Mouse (Mus musculus) liver (tissue): ENCODE data around the gene Gm49384.
A peak's percentile ranks its signal among the peaks of the same experiment; 100 is the strongest.

Experiments used
- DNase-seq: peaks from one replicate; pipeline ENCODE4 v3.0.0-alpha.2; 2020; ENCODE audit warnings: mixed read lengths

Gene Gm49384

DNA sequence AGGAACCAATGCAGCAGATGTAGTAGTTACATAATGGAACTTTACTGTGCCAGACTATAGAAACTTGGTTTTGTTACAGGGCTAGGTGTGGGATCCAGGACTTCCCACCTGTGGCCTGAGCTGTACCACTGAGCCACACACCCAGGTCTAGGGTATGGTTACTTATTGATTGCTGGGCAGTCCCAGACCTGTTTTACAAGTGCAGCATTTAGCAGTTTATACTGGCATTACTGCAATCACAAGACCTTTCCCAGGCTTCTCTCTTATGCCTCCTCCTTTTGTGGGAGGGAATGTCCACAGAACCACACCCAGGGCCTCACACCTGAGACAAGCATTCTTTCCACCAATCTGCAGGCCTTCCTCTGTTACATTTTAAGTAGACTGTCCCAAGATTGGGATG, 5.1 kb downstream of the Gm49384 start:
- no peak for DNase-seq

GRCm38 (mm10) chr12:69198164-69198535, 5.9 kb downstream of the Gm49384 start, which contains the start of gene Dnaaf2:
TSS of gene Dnaaf2 (minus strand) at chr12:69198429.
- DNase-seq, result peak; percentile 80

GRCm38 (mm10) chr12:69197378-69198163, 6.5 kb downstream of the Gm49384 start:
- peak; percentile 76 for DNase-seq

DNA sequence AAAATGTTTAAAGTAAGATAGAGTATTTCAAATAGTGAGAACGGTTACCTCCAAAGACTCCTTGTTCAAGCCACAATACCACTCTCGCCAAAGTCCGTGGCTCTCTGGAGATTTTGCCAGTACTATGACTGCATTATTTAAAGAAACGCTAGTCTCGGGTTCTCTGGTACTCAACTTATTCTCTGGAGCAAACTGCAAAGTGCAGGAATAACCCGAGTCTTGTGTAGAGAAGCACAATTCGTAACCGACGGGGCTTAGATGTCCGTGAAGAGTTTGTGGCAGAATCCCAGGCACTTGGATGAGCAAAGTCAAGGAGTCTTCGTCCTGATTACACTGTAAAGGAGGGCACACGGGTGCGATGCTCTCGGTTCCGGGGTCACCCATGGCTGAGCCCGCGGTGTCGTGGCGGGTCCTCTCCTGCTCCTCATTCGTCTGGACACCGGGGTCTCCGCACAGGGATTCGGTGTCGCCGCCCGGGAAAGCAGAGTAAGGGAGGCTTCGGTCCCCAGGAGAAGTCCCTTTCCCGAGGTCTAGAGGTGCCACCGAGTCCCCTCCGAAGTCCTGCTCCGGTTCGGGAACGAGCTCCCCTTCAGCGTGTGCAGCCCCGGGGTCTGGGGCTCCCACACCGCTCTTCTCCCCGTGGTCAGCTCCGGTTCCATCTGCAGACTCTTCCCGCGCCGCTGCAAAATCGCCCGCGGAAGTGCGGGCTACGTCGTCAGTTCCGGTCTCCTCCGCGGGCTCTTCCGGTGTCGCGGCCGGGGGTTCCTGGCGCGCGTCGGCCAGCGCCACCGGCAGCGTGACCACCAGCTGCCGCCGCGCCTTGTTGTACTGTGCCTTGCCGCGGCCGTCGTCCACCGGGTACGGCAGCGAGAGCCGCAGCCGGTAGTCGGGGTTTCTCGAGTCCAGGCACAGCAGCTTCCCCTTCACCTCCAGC, 7.4 kb downstream of the Gm49384 start, which contains the start of gene Gm49383:
Gene Gm49383 (minus strand): TSS at position 661 of the 934 bp plus-strand sequence.
- peak; percentile 82 for DNase-seq

DNA sequence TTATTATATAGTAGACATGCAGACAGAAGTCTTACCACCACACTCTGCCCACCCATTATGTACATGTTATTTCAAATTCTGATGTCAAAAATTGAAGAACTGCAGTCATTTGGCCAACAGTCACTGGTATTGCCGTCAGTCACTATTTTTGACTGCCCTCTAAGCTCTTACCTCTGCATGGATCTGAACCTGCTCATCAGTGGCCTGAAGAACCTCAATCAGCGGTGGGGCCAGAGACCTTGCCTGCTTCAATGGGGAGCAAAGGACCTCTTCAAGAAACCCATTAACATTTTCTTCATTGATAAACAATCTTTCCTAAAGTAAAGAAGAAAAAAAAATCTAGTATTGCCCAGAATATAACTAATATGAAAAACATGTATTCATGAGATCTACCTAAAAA, 11.4 kb downstream of the Gm49384 start:
- DNase-seq, result no peak

- DNase-seq, result no peak
Observed at GRCm38 (mm10) chr12:69191396-69191795, 12.7 kb downstream of the Gm49384 start.

- no peak for DNase-seq
Observed at GRCm38 (mm10) chr12:69190522-69190921, 13.5 kb downstream of the Gm49384 start.

DNA sequence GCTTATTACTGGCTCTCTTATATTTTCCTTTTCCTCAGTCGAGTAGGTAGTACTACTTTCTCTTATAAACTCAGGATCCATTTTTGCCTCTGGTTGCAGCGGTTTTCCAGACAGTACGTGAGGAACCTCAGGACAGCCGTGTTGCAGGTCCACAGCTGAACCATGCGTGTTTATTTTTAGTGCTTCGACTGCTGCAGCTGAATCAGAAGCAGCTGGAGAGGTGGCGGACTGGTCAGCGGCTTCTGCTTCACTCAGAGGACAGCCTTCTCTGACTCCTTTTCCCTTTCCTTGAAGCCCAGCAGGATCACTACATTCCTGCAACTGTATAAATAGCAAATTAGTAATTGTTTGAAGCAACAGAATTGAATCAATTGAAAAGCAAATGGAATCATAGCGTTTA, 14.0 kb downstream of the Gm49384 start:
- no peak for DNase-seq

DNA sequence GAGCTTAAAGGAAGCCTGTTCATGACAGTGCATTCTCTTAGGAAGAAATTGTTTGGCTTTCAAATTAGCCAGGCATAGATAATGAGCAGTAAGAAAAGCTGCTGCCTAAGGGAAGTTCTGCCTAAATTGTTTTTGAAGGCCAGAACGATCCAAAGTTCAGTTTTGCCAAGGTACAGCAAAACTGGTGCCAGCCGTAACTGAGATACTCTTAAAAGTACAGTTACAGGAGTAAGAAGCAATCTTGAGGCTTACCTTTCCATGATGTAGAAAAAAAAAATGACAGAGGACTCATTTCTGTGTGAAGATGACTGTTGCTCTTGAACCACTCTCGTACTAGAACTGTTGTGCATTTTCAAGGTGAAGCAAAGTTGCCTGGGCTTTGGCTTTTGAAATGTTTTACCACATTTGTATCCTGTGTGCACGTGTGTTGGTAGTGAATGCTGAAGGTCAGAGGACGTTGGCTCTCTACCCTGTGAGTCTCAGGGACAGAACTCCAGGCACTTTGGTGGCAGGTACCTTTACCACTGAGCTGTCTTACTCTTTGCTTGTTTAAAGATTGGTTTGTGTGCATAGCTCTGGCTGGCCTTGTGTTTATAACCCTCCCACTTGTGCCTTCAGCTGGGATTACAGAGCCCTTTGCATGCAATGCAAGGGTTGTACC, 17.1 kb downstream of the Gm49384 start:
- no peak for DNase-seq

GRCm38 (mm10) chr12:69185371-69185770, 18.7 kb downstream of the Gm49384 start:
- DNase-seq, result no peak

DNA sequence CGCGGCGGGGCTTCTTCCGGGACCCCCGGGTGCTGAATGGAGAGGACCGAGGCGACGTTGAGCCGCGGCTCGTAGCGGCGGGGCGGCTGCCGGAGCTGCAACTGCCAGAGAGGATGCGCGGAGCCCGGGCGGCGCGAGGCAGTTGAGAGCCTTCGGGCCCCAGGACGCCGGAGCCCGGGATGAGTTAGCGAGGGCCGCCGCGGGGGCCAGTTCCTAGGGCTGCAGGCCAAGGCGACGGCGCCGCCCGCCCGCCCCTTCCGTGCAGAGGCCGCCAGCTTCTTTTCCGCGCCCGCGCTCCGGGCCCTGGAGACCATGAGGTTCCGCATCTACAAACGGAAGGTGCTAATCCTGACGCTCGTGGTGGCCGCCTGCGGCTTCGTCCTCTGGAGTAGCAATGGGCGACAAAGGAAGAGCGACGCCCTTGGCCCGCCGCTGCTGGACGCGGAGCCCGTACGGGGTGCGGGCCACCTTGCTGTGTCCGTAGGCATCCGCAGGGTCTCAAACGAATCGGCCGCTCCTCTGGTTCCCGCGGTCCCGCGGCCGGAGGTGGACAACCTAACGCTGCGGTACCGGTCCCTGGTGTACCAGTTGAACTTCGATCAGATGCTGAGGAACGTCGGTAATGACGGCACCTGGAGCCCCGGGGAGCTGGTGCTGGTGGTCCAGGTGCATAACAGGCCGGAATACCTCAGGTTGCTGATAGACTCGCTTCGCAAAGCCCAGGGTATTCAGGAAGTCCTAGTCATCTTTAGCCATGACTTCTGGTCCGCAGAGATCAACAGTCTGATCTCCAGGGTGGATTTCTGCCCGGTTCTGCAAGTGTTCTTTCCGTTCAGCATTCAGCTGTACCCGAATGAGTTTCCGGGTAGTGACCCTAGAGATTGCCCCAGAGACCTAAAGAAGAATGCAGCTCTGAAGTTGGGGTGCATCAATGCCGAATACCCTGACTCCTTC, 19.4 kb downstream of the Gm49384 start:
- peak; percentile 68 for DNase-seq

GRCm38 (mm10) chr12:69183583-69184308, 20.3 kb downstream of the Gm49384 start, which contains the start of the genes Rpl36al and Mgat2:
TSS of gene Rpl36al (minus strand) at chr12:69184083.
TSS of gene Mgat2 (plus strand) at chr12:69184157.
- peak; percentile 98 for DNase-seq

DNA sequence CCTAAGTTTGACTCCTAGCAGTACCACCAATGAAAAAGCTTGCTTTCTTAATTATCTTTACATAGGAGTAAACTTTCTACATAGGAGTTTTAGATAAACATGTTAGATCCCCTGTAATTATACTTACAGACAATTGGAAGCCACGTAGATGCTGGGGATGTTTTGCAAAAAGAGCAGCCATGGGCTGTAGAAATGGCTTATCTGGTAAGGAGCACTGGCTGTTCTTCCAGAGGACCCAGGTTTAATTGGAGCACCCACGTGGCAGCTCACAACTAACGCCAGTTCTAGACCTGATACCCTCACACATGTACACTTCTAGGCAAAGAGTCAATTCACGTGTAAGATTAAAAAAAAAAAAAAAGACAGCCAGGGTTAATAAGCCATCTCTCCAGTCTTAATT, 22.3 kb downstream of the Gm49384 start:
- no peak for DNase-seq

- DNase-seq, result peak; percentile 14
Observed at GRCm38 (mm10) chr12:69179371-69179770, 24.7 kb downstream of the Gm49384 start.

DNA sequence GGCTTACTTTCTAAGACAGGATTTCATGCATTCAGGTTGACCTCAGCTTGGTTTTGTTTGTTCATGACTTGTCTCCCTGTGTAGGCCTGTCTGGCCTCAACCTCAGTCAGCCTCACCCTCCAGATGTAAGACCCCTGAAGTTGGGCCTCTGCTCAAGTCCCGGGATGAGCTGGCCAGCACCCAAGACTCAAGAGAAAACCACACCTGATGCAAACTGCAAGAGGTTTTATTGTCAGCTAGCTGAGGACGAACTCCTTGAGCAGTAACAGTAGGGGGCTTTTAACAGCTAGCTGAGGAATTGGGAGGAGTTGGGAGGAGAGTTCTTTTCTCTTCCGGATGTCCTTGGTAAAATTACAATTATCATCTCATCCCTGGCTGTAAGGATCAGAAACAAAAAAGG, 26.5 kb downstream of the Gm49384 start:
- DNase-seq, result no peak

GRCm38 (mm10) chr12:69175975-69176374, 28.1 kb downstream of the Gm49384 start:
- DNase-seq, result no peak

DNA sequence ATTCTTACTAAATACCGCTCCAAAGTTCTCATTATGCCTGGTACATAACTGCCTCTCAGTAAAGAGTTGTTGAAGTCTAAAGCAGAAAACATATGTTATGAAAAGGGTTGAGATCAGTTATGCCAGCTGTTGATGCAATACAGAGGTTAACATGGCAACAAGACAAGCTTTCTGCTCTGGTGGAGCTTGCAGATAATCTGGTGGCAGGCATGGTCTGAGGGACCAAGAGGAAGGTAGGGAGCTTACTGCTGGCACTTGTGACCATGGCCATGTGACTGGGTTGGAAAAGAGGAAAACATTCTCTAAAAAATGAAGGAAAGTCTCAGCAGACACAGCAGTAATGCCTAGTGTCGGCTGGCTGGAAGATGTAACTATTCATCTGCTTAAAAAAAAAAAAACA, 32.8 kb downstream of the Gm49384 start:
- DNase-seq, result no peak

GRCm38 (mm10) chr12:69168461-69169106, 35.5 kb downstream of the Gm49384 start, which contains the start of gene Lrr1:
TSS of gene Lrr1 (plus strand) at chr12:69168814.
- peak; percentile 89 for DNase-seq

DNA sequence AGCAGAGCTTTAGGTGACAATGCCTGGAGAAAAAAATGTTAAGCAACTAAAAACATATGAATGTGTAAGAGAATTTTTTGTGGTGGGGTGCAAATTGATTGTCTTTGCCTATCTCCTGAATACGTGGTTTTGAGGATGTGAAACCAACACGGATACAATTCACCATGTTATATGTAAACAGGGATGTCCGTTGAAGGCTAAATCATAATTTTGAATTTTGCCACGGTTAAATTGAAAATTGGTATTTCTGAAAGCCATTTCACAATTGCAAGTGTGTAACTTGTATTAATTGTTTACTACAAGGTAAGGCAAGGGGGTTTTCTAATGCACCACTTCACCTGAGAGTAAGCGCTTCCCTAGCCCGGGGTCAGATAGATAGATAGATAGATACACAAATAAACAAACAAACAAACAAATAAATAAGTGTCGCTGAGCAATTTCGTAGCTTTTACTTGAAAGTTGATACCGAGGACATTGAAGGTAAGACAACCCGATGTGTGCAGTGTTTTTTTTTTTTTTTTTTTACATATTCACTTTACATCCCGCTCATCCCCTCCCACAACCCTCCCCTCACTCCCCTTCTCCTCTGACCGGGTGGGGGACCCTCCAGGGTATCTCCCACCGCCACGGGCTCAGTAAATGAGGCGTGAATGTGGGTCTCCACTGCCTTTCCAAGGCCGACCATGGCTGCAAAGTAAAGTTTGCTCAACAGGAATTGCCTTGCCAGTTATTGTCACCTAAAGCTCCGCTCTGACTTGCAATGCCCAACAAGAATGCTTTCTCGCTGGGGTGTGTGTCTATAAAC, 36.2 kb downstream of the Gm49384 start:
- DNase-seq, result no peak
